Mouse (Mus musculus) gastrocnemius, postnatal 25 days (tissue): Measurements from ENCODE around the gene Chrna7. TPM values are rescaled to one million over a fixed set of nuclear protein-coding genes. Genes with fewer than 3 reads are reported as not detected.

Source experiments
- DNase-seq: peaks from one replicate; pipeline ENCODE4 v3.0.0; 2022
- long read RNA-seq, 2 experiments: library from polyadenylated mRNA; stranded (forward); transcript quantifications; one replicate each; pipeline ENCODE4 v2.0.0; 2021
- total RNA-seq, 2 experiments: library from RNA; stranded (reverse); gene quantifications; 1 replicate in 1 of 2; 2 replicates in 1 of 2; pipeline ENCODE4 v1.2.3; 2021

Gene Chrna7
- under 1 TPM; 0.18 to 0.27 TPM for total RNA-seq
- long read RNA-seq, experiment 1, partial matches to known transcripts: 0 of 1 reads
- long read RNA-seq, experiment 1, other reads (novel, unspliced or antisense): 0 of 1 reads
- long read RNA-seq, experiment 2: 0 reads

DNA sequence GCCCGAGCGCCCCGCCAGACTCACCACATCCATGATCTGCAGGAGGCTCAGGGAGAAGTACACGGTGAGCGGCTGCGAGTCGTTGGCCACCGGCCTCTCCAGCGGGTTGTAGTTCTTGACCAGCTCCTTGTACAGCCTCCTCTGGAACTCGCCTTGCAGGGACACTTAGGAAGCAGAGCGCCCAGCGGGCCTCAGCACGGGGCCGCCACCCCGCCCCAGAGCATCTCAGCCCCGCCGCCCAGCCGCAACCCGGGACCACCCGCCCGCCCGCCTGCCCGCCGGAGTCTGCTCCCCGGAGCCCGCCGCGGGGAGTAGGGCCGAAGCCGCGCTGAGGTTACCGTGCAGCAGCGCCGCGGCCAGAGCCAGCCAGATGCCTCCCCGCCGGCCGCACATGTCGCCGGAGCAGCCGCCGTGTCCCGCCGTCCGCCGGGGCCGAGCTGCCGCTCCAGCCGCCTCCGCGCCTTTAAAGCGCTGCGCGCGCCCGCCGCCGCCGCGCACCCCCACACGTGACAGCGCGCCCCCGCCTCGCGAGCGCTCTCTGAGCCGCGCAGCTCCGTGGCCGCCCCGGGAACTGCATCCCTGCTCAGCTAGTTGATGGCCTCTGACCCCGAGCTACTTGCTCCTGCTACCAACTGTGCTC lies at the start of gene Chrna7:
Gene Chrna7, minus strand, starts transcription at position 486 of the 640 bp plus-strand sequence.
- DNase-seq: peak; percentile 61

DNA sequence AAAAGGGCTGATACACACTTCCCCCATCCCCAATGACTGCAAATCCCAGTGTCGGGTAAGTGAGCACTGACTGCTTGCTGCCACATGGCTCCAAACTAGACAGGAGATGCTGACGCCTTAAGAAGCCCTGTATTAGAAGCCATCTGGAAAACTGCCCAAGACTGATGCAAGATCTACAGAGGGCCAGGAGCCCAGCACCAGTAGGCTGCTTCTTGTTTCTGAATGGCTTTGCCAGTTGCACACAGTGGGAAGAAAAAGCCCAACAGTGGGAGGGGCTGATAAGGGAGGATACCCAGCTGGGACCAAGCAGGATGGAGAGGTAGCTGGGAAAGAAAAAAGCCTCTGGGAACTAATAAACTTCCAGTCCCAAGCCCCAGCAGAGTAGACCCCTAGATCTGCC lies 37.0 kb upstream of the Chrna7 start:
- no peak for DNase-seq

DNA sequence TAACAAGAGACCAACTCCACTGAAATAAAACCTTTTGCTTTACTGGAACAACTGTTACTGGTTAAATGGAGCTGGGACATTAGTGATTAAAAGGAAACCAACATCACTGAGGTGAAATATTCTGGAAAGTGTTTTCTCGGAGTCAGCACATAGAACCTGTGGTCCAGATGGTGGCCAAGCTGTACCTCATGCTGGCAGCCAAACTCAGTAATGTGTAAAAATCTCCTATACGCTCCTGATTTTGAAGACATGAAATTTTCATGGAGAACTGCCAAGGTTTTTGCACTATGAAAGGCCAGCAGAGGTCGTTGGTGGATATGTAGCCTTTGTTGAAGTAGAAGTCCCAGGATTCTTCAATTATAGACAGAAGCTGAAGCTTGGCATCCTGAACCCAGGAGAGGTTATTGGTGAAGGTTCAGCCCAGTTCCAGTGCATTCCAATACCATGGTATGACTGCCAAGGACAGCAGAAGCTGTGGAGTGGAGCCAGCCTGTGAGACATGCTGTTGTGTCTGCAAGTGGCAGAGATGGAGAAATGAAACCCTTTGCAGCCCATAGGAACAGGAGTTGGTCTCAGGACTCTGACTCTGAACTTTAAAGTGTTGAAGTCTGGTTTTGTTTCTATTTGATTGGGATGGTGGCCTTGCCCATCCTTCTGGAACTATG lies 25.6 kb upstream of the Chrna7 start:
- no peak for DNase-seq

DNA sequence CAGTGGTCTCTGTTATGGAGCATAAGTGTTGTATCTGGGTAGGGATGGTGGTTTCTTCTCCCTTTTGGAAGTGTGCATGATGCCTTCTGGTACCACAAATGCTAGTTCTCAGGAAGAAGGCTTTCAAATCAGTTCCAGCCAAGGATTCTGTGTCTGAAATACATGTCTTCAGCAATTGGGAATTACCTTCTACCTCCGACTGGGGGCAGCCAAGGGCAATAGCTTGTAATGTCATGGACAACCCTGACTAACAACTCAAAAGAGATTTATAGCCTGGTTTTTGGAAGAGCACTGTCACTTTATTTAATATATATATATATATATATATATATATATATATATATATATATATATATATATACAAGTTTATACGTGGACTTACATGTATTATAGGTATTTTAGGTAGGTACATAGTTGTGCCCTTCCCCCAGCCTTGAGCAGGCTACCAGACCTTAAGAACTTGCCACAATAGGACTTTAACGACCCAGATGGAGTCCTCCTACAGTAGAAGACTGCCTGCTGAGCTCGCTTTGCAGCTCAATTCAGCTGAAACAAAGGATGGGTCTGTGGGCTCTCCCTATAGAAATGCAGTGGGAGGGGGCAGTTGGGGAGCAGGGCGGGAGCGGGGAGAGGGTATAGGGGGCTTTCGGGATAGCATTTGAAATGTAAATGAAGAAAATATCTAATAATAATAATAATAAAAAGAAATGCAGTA lies 12.9 kb upstream of the Chrna7 start:
- no peak for DNase-seq

DNA sequence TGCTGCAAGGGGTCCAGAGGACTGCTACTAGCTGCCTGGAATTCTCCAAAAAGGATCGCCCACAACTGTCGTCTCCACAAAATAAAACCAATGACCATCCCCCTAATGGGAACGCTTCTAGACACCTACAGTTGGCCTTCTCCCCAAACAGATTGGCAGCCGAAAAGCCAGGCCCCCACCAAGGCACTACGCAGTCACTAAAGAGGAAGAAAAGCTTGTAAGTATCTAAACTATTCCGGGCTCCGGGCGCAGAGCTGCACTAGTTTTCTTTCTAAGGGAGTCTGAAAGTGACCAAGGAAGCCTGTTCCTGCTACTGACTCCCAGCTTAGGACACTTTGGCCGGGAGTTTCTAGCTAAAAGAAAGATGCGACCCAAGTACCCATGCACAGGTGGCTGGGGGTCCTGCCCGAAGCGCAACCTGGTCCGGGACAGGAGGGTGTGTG lies 707 bp downstream of the Chrna7 start:
- no peak for DNase-seq

DNA sequence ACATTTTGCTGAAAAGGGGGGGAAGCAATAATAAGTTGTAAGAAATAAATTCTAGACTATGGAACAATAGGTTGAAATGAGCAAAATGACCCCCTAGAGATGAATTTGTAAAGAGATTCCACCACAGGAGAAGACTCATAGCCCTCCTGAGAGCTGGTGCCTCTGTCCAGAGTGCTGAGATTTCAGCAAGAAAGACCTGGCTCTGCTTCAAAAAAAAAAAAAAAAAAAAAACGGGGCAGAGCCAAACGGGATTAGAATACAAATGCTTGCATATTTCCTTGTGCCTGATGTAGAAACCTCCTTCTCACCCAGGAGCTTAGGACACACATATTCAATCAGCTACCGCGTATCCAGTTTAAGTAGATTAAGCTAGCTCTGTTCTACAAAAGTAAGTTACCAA lies 2.9 kb downstream of the Chrna7 start:
- DNase-seq: no peak

DNA sequence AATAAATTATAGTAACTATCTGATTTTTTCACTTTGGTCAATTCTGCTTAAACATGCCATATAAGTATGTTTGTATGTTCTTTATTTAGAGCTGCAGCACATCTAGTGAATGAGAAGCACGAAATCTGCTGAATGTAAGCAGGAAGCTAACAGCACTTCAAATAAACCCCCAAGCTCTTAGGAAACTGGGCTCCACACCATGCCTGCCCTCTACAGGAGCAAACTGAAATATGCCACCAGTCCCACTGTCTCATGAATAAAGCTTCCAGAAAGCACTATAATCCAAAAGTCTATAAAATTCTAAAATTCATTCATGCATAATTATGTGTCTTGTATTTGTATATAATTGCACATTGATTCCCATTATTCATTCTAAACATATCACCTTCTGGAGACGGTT lies 5.2 kb downstream of the Chrna7 start:
- DNase-seq: no peak

DNA sequence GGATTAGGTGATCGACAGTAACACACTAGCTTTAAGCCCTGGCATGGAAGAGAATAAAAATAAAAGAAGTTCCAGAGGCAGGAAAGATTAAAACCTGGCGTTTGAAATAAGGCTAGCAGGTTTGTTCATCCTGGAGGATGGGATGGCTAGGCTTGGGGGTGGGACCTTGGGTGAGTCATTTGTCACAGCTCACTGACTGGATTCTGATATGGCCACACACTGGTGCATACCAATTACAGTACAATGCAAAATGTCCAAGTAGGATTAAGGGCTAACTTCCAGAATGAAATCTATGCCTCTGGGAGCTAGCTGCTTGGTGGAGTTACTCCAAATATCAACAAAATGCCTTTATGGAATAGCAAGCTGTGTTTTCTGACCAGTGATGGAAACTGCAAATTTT lies 16.8 kb downstream of the Chrna7 start:
- no peak for DNase-seq

DNA sequence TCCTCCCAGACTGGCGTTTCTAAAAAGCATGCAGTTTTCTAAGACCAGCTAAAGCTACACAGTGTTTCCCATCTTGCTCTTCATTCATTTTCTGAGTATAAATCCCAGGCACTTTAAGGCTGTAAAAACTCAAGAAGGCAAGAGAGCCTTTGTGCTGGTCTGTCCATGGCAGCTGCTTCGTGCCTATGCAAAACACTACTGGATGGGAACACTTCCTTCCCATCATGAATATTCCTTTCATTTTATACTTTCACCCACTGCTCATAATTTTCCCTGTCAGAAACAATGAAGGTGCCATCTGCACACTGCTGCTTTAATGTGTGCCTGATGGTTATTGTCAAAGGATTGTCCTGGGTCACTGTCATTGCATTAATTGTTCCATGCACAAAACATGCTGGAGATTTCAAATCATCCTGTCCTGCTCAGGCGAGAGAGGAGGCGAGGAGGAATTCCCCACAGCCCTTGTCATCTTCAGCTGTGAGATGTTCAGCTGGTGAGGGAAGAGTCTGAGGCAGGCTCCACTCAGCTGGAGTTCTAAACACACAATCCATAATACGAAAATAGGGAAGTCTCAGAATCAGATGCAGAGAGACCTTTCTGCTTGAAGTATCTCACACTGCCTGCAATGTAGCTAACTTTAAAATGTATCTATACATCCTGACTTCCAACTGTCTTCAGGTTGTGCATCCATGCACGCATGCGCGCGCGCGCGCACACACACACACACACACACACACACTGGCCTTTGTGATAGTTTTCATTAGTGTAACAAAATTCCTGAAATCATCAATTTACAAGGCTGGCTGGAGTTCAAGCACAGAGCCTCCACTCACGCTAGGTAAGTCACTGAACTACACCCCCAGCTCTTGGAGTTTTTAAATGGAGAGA lies 22.5 kb downstream of the Chrna7 start:
- DNase-seq: no peak

DNA sequence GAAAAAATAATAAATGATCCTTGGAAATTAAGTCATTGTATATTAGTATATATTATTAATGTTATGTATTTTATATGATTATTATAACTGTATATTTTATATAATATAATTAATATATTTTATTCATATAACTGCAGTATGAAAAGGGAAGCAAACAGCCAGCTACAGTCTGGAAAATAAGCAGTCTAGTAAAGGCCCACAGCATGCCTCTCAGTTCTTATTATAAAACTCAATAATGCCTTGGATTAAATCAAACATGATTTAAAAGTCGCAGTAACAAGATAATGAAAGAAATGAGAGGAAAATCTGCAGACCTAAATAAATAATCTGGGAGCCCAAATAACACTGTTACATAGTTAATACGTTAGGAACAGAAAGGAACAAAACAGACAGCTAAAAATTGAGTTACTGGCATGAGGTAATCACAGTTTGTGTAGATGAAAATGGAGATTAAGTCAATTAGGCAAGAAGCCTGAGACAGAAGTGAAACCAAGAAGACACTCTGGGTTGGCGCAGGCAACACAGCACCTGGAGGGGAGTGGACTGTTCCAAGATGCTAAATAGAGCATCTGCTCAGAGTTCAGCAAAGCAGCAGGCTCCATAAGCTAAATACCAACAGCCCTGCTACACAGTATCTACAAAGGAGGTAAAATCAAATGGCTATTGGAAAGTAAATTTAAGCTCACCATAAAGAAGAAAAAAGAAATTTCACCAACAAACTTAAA lies 42.1 kb downstream of the Chrna7 start:
- no peak for DNase-seq

DNA sequence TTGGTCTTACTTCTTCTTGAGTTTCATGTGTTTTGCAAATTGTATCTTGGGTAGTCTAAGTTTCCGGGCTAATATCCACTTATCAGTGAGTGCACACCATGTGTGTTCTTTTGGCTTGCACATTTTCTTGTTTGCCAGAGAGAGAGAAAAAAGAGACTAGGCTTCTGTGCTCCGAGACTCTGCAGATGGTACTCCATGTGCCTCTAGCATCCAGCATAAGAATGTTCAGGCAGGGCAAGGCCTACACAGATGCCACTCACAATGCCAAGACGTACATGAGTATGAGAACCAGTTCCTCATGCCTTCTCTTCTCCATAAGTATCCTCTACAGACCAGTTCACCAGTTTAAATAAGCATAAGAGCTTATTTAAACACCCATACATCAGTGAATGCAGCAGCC lies 47.8 kb downstream of the Chrna7 start:
- DNase-seq: no peak

DNA sequence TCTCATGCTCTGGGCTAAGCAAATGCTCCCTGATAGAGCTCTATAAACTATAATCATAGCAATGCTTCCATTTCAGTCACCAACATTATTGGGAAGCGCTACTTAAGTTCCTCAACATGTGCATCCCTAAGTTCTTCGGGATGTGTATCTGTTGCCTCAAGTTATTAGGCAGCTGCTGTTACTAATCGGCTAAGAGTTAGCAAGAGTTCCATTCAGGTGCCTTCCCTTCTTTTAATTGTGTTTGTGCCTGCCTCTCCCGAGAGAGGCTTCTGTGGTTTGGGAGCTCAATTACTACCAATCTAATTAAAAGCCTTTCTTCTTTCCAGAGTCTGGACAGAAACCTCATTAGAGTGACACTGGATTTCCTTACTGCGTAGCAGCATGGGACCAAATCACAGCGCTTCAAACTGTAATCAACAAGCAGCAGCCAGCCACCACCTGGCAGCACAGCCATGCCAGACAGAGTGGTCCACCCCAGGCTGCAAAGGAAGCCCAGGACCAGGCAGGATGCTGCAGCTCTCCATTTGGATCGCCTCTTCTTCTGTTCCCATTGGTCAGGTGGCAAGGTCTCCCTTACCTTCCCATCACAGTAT lies 50.0 kb downstream of the Chrna7 start:
- no peak for DNase-seq

DNA sequence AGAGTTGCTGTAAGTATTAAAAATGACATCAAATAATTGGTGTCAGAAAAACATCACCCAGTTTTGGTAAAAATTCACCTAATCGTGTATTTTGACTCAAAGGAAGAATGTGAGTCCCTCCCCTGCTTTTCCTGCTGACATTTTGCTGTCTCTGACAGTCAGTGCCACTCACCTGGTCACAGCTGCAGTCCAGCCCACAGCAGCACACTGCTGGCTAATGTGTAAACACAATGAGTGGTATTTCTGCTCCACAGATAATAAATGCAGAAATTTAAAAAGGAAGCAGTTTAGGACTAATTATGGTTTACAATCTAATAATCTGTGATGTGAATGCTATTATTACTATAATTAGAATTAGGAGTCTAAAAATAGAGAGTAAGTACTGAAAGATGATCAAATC lies 59.1 kb downstream of the Chrna7 start:
- no peak for DNase-seq

DNA sequence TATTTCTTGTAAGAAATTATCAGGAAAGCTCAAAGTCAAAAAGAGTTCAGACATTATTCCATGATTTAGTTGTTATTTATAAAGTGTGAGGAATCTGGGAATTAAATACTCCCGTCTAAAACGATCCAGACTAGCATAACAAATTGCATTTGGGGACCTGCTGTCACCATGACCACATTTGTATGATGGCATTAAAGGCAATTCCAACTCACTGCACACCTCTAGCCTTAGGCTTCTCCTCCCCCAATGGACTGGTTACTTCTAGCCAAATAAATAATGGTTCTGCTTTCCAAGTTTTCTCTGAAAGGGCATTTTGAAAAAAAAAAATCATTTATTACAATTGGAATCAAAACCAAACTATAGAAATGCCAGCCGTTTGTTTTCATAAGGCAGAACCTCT lies 63.6 kb downstream of the Chrna7 start:
- DNase-seq: no peak

DNA sequence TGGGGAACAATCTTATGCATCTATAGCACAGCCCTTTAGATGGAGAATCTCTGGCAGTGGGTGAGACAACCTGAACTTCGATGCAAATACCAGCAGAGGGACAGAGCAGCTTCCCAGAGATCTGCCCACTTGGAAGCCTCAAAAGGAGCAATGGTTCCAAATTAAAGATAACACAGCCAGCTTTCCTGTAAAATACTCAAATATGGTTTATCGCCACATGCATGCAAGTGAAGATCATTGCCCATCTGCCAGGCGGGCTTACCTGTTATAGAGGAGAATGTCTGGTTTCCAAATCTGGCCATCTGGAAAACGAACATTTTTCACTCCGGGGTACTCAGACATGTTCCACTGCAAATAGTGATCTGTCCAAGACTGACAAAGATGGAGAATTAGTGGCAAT lies 64.0 kb downstream of the Chrna7 start:
- no peak for DNase-seq

DNA sequence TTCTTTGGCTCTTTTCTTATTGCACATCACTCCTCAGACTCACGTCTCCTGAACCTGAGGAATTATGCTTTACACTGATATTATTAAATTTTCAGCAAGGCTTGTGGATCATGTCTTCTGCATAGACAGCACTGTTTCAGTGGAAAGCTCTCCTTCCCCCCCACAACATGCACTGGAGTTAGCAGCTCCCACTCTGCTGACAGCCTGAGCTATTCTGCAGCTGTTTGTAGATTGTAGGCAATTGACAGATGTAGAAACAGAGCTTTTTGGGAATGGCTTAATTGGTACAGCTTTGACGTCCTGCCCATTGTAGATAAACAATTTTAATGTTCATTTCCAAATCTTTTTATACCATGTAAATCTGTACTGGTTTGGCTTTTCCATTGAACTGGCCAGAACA lies 89.8 kb downstream of the Chrna7 start:
- no peak for DNase-seq

DNA sequence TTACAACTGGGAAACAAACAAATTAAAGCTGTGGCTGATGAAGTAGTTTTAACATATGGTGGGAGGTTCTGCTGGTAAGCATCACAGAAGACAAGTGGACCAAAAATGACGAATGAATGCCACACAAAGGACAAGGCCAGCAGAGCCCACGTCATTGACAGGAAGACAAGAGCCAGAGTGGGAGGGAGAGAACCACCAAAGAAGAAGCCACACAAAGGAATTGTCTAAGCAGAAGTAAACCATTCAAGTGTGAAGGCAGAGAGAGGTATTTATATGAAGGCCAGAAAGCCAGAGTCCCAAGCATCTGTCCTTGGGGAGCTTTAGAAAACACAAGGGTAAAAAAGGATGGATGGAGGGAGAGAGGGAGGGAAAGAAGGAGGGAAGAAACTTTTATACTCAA lies 98.7 kb downstream of the Chrna7 start:
- no peak for DNase-seq

DNA sequence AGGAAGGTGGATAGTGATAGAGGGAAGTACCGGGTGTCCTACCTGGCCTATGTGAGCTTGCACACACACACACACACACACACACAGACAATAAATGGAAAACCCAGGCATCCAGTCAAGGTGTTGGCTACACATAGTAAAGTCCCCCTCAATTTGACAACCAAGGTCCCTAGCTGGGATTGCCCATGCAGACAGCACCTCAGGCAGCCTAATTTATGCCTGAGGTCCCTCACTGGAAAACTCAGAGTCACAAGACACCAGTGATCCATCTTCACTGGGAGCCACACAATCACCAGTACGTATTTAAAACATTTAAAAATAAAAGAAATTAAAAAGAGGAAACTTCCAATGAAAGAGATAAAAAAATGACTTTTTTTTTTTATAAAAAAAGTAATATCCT lies 99.1 kb downstream of the Chrna7 start:
- no peak for DNase-seq

DNA sequence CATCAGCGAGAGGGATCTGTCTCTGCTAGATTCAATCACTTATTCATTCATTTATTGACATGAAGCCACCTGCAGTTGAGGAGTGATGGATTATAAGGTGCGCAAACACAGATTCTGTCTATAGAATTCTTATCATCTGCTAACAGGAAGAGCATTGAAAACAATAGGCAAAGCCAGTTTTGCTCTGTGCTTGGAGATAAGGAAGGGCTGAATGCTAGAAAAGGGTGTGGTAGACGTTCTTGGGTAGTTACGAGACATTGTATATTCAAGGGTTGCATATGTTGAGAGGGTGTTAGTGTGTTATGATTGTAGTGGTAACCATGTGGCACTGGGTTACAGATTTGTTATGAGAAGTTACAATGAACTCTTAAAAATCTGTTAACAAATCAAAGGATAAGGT lies 103.0 kb downstream of the Chrna7 start:
- no peak for DNase-seq

DNA sequence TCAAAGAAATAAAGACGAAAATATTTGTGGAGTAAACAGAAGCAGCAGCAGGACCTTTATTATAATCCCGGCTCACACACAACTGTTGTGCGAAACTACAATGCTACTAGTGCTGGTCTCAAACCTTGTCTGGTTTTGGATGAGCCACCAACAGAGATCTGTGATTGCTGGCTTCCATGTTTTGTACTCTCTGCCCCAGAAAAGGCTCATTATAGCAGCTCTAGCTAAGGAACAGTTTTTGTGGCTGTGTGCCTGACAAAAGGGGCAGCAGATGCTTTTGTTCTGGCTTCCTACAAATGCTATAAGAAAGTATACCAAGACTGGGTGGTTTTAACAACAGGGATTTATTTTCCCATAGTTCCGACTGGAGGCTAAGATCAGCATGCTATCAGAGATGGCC lies 126.4 kb downstream of the Chrna7 start:
- DNase-seq: no peak

DNA sequence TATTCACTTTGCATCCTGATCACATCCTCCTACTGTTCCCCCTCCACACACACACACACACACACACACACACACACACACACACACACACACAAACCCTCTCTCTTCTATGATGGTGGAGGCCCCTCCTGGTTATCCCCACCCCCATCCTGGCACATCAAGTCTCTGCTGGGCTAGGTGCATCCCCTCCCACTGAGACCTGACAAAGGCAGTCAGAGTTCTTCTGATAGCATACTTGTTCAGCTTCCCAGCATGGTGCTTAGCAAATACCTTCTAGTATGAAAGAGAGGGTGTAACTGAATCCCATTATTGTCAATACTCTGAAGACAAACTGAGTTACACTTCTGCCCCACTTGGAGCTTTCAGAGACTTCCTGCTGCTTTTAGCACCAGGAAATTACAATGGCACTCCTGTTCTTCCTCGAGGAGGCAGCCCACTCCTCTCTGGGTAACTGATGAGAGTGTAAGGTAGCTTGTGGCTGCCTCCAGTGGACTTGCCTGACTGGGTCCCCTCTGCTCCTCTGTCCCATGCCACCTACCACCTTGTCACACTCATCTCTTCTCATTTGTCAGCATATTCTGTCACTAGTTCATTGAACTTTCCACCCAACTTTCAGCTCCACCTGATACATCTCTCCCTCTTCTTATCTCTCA lies 127.9 kb downstream of the Chrna7 start:
- no peak for DNase-seq
